Mouse (Mus musculus) adrenal gland, adult (tissue): Measurements from ENCODE around the gene Mapkapk3.
A peak's percentile ranks its signal among the peaks of the same experiment; 100 is the strongest.

Experiments used
- DNase-seq, 2 experiments: peaks; one replicate each; pipeline ENCODE4 v3.0.0; 2022 to 2023; ENCODE audit warnings: low spot score in 1 of 2; ENCODE audit not compliant: inconsistent age in 2 of 2

Mapkapk3 gene

DNA sequence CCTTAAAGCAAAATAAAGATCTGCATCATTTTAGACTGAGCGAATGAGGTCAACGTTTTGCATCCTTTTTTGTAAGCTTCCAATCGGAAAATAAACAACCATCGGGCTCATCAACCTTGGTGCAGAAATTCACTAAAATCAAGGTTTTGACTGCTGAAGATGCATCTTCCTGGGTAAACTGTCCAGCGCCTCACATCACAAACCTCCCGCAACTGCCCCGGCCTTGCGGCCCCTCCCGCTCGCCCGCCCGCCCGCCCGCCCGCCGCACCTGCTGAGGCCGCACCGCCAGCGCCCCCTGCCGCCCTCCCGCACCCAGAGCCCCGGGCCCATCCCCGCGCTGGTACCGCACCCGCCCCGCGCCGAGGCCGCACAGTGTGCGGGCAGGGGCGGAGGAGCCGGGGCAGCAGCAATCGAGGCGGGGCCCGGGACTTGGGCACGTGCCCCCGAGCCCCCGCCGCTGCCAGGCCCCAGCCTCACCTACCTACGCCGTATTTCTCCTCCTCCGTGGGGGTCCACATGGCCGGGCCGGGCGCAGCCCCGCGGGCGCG is 58.6 kb downstream of the Mapkapk3 start:
- peak in 1 of 2 experiments; percentile 31 for DNase-seq

DNA sequence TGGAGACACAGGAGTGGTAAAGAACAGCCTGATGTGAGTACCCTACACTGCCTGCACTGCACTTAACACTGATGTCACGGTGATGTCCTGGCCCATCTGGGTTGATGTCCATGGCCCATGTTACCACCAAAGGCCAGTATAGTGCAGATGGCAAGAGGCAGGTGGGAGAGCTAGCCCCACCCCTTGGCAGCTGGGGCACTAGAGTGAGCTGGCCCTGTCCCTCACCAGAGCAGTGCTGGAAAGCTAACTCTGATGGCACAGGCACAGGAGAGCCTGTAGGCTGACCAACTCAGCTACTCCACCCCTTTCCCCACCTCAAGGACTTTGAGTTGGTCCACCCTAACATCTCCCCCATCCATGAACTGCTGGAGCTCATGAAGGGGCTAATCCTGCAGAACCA is 65.1 kb downstream of the Mapkapk3 start:
- no peak for DNase-seq
